Mouse (Mus musculus) adrenal gland, postnatal 14 days (tissue): Measurements from ENCODE around the gene Rep15. TPM values are rescaled to one million over a fixed set of nuclear protein-coding genes. Genes with fewer than 3 reads are reported as not detected.
A peak's percentile ranks its signal among the peaks of the same experiment; 100 is the strongest.

Experiments
- DNase-seq: peaks from one replicate; pipeline ENCODE4 v3.0.0; 2021; ENCODE audit warnings: mixed read lengths
- long read RNA-seq, 2 experiments: library from polyadenylated mRNA; stranded (forward); transcript quantifications; one replicate each; pipeline ENCODE4 v2.0.0; 2021
- total RNA-seq: library from RNA; stranded (reverse); gene quantifications from 2 replicates; pipeline ENCODE4 v1.2.3, GENCODE M21; 2021

The Rep15 gene
- total RNA-seq = 1.1 and 1.9 TPM in 2 replicates
- long read RNA-seq, experiment 1, partial matches to known transcripts = 0 of 1 reads
- long read RNA-seq, experiment 1, other reads (novel, unspliced or antisense) = 0 of 1 reads
- long read RNA-seq, experiment 2 = 0 reads

GRCm38 (mm10) chr6:147032303-147032925 lies at the start of gene Rep15:
TSS of gene Rep15 (plus strand) at chr6:147032584.
- DNase-seq = no peak

GRCm38 (mm10) chr6:146984569-146984968 lies 47.8 kb upstream of the Rep15 start:
- DNase-seq = no peak

GRCm38 (mm10) chr6:146994236-146994635 lies 38.1 kb upstream of the Rep15 start:
- DNase-seq = peak; percentile 78

GRCm38 (mm10) chr6:146995391-146995790 lies 37.0 kb upstream of the Rep15 start:
- DNase-seq = no peak

GRCm38 (mm10) chr6:146995878-146996277 lies 36.5 kb upstream of the Rep15 start:
- DNase-seq = no peak

- DNase-seq = no peak
Observed at GRCm38 (mm10) chr6:146997006-146997405, 35.4 kb upstream of the Rep15 start.

- DNase-seq = no peak
Observed at GRCm38 (mm10) chr6:146998710-146999109, 33.7 kb upstream of the Rep15 start.

- DNase-seq = no peak
Observed at GRCm38 (mm10) chr6:146999302-146999701, 33.1 kb upstream of the Rep15 start.

- DNase-seq = no peak
Observed at GRCm38 (mm10) chr6:146999755-147000154, 32.6 kb upstream of the Rep15 start.

GRCm38 (mm10) chr6:147008148-147008547 lies 24.2 kb upstream of the Rep15 start:
- DNase-seq = peak; percentile 69

- no peak for DNase-seq
Observed at GRCm38 (mm10) chr6:147010358-147010757, 22.0 kb upstream of the Rep15 start.

GRCm38 (mm10) chr6:147010811-147011520 lies 21.4 kb upstream of the Rep15 start:
- no peak for DNase-seq

- no peak for DNase-seq
Observed at GRCm38 (mm10) chr6:147011555-147011954, 20.8 kb upstream of the Rep15 start.

GRCm38 (mm10) chr6:147011977-147012376 lies 20.4 kb upstream of the Rep15 start:
- DNase-seq = no peak

GRCm38 (mm10) chr6:147013546-147013945 lies 18.8 kb upstream of the Rep15 start:
- DNase-seq = no peak

- no peak for DNase-seq
Observed at GRCm38 (mm10) chr6:147017906-147018305, 14.5 kb upstream of the Rep15 start.

GRCm38 (mm10) chr6:147018364-147018763 lies 14.0 kb upstream of the Rep15 start:
- no peak for DNase-seq

- no peak for DNase-seq
Observed at GRCm38 (mm10) chr6:147021181-147021580, 11.2 kb upstream of the Rep15 start.

- peak; percentile 35 for DNase-seq
Observed at GRCm38 (mm10) chr6:147022375-147023132, 9.8 kb upstream of the Rep15 start.

GRCm38 (mm10) chr6:147023133-147023395 lies 9.3 kb upstream of the Rep15 start:
- DNase-seq = peak; percentile 17

GRCm38 (mm10) chr6:147023568-147023967 lies 8.8 kb upstream of the Rep15 start:
- no peak for DNase-seq

GRCm38 (mm10) chr6:147024761-147025160 lies 7.6 kb upstream of the Rep15 start:
- DNase-seq = no peak

- no peak for DNase-seq
Observed at GRCm38 (mm10) chr6:147028396-147028795, 4.0 kb upstream of the Rep15 start.
